Mouse (Mus musculus): ENCODE measurements around the gene C2cd5. TPM values are rescaled to one million over a fixed set of nuclear protein-coding genes. Genes with fewer than 3 reads are reported as not detected.

The C2cd5 gene
- polyA plus RNA-seq, 1 experiment from 2014 or later: 17.8 TPM

- H3K36me3 ChIP-seq (replicated peaks): no peaks in the 10 kb centered on the region
- WGBS (ENCODE audit: insufficient replicate concordance): 63% methylated on average over 5 of the region's 5 CpGs
- no peak overlapping the region for H3K9ac ChIP-seq
- H3K4me3 ChIP-seq (replicated peaks): no peak overlapping the region
- H3K27me3 ChIP-seq: no peaks in the 10 kb centered on the region
- H3K9me3 ChIP-seq (replicated peaks): no peaks in the 10 kb centered on the region
- no peak for ATAC-seq (ENCODE audit: insufficient read depth)
- no peak overlapping the region for H3K27ac ChIP-seq (replicated peaks)
- H3K4me2 ChIP-seq: no peak overlapping the region
- H3K4me1 ChIP-seq (replicated peaks): no peaks in the 10 kb centered on the region
These were observed 37.4 kb upstream of the C2cd5 start for GRCm38 (mm10) chr6:143137341-143137740.

GRCm38 (mm10) chr6:143136688-143137087, 36.7 kb upstream of the C2cd5 start:
- 82% methylated on average over 7 of the region's 7 CpGs for WGBS (ENCODE audit: insufficient replicate concordance)
- no peaks in the 10 kb centered on the region for H3K4me1 ChIP-seq (replicated peaks)
- no peak for ATAC-seq (ENCODE audit: insufficient read depth)

DNA sequence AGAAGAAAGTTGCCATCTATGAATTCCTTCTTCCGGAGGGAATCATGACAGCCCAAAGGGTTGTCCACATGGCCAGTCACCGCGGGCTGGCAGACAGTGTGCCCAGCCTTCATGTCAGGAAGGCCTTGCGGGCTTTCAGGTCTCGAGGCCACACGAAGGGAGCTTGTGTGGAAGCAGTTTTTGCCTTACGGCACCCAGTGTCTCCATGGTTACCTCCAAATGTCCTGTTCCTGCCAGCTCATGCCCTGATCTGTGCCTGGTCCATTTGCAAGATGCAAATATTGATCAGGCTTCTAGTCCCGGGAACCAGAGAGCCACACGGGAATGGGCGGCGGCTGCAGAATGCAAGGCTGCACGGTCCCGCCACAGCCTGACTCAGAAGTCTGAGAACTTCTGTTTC, 35.2 kb upstream of the C2cd5 start:
- no peaks in the 10 kb centered on the region for H3K36me3 ChIP-seq (replicated peaks)
- ATAC-seq (ENCODE audit: insufficient read depth): no peak
- no peak overlapping the region for H3K27ac ChIP-seq (replicated peaks)
- no peaks in the 10 kb centered on the region for H3K27me3 ChIP-seq
- WGBS (ENCODE audit: insufficient replicate concordance): 77% methylated on average over 13 of the region's 13 CpGs
- H3K4me1 ChIP-seq (replicated peaks): no peaks in the 10 kb centered on the region
- H3K9ac ChIP-seq: no peak overlapping the region
- no peaks in the 10 kb centered on the region for H3K9me3 ChIP-seq (replicated peaks)
- no peak overlapping the region for H3K4me2 ChIP-seq
- no peak overlapping the region for H3K4me3 ChIP-seq (replicated peaks)

More at GRCm38 (mm10) chr6:143136688-143137087, 36.7 kb upstream of the C2cd5 start:
- no peak overlapping the region for H3K4me2 ChIP-seq
- H3K27me3 ChIP-seq: no peaks in the 10 kb centered on the region
- no peak overlapping the region for H3K27ac ChIP-seq (replicated peaks)
- H3K9me3 ChIP-seq (replicated peaks): no peaks in the 10 kb centered on the region
- no peak overlapping the region for H3K4me3 ChIP-seq (replicated peaks)
- H3K36me3 ChIP-seq (replicated peaks): no peaks in the 10 kb centered on the region
- H3K9ac ChIP-seq: no peak overlapping the region

- H3K4me1 ChIP-seq (replicated peaks): no peaks in the 10 kb centered on the region
- 82% methylated on average over 2 of the region's 2 CpGs for WGBS (ENCODE audit: insufficient replicate concordance)
- H3K27me3 ChIP-seq: no peaks in the 10 kb centered on the region
- no peak for ATAC-seq (ENCODE audit: insufficient read depth)
- H3K4me3 ChIP-seq (replicated peaks): no peak overlapping the region
- H3K36me3 ChIP-seq (replicated peaks): no peaks in the 10 kb centered on the region
- no peak overlapping the region for H3K4me2 ChIP-seq
- H3K9ac ChIP-seq: no peak overlapping the region
- no peak overlapping the region for H3K27ac ChIP-seq (replicated peaks)
- no peaks in the 10 kb centered on the region for H3K9me3 ChIP-seq (replicated peaks)
These were observed 33.2 kb upstream of the C2cd5 start for GRCm38 (mm10) chr6:143133150-143133549.

DNA sequence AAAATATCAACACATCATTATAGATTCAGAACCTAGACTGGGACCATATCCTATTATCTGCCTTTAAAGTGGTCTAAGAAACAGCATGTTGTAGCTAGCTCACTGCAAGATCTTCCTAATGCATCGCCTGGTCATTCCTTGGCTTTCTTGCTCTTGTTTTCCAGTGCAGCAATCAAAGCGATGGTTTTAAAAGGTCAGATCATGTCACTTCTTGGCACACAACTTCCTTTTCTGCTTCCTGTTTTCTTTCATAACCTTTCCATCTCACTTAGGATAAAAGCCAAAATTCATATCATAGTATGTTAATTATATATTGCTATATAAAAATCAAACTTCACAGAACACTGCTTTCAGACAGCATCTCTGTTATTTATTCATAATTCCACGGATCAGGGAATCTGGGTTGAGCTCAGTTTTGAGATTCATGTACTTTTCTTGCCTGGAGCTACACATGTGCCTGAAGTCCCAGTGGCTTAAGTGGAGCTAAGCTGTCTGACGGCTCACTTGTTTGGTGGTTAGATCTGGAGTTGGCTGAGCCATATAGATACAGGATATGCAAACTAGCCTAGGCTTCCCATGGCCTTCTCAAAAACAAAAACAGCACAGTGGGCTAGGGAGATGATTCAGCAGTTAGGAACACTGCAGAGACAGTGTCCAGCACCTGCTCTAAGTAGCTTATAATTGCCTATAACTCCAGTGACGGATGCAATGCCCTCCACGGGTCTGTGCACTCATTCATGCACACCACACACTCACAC, 32.1 kb upstream of the C2cd5 start:
- Histone ChIP-seq H3K27me3 (no peaks in the 10 kb centered on the region), H3K9ac (no peak overlapping the region), H3K9me3 (replicated peaks) (no peaks in the 10 kb centered on the region), H3K4me2 (no peak overlapping the region), H3K4me3 (replicated peaks) (no peak overlapping the region), H3K27ac (replicated peaks) (no peak overlapping the region), H3K36me3 (replicated peaks) (no peaks in the 10 kb centered on the region), H3K4me1 (replicated peaks) (no peaks in the 10 kb centered on the region)
- WGBS (ENCODE audit: insufficient replicate concordance): 40% methylated on average over 6 of the region's 6 CpGs
- no peak for ATAC-seq (ENCODE audit: insufficient read depth)

DNA sequence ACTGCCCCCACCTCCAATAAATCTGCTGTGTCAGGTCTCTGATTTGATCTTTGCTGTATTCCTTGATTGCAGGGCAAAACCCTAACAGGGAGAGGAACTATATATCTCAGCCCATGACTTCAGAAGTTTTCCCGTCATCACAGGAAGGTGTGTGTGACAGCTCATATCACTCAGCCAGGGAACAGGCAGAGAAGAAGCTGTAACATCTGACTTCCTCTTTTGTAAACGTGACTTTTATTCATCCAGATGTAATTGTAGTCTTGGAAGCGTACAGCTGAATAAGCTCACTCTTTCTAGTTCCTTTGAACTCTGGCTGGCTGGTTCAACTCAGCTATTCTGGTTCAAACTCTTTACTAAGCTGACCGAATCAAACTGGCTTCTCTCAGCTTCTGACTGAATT, 30.5 kb upstream of the C2cd5 start:
- whole genome bisulfite sequencing (ENCODE audit: insufficient replicate concordance): 42% methylated on average over 4 of the region's 4 CpGs
- no peaks in the 10 kb centered on the region for H3K36me3 ChIP-seq (replicated peaks)
- no peaks in the 10 kb centered on the region for H3K27me3 ChIP-seq
- H3K9ac ChIP-seq: no peak overlapping the region
- H3K9me3 ChIP-seq (replicated peaks): no peaks in the 10 kb centered on the region
- H3K27ac ChIP-seq (replicated peaks): no peak overlapping the region
- ATAC-seq (ENCODE audit: insufficient read depth): no peak
- no peaks in the 10 kb centered on the region for H3K4me1 ChIP-seq (replicated peaks)
- H3K4me2 ChIP-seq: no peak overlapping the region
- no peak overlapping the region for H3K4me3 ChIP-seq (replicated peaks)

- no peaks in the 10 kb centered on the region for H3K4me1 ChIP-seq (replicated peaks)
- H3K27ac ChIP-seq (replicated peaks): no peak overlapping the region
- no peak overlapping the region for H3K4me2 ChIP-seq
- no peaks in the 10 kb centered on the region for H3K9me3 ChIP-seq (replicated peaks)
- no peaks in the 10 kb centered on the region for H3K27me3 ChIP-seq
- 62% methylated on average over 3 of the region's 3 CpGs for WGBS (ENCODE audit: insufficient replicate concordance)
- no peaks in the 10 kb centered on the region for H3K36me3 ChIP-seq (replicated peaks)
- no peak overlapping the region for H3K4me3 ChIP-seq (replicated peaks)
- no peak for ATAC-seq (ENCODE audit: insufficient read depth)
- no peak overlapping the region for H3K9ac ChIP-seq
These were observed 30.0 kb upstream of the C2cd5 start for GRCm38 (mm10) chr6:143129952-143130351.

GRCm38 (mm10) chr6:143129466-143129865, 29.5 kb upstream of the C2cd5 start:
- Histone ChIP-seq H3K4me2 (no peak overlapping the region), H3K4me1 (replicated peaks) (no peaks in the 10 kb centered on the region), H3K9ac (no peak overlapping the region), H3K4me3 (replicated peaks) (no peak overlapping the region), H3K36me3 (replicated peaks) (no peaks in the 10 kb centered on the region), H3K27me3 (no peaks in the 10 kb centered on the region), H3K9me3 (replicated peaks) (no peaks in the 10 kb centered on the region), H3K27ac (replicated peaks) (no peak overlapping the region)
- no peak for ATAC-seq (ENCODE audit: insufficient read depth)
- 72% methylated on average over 7 of the region's 7 CpGs for WGBS (ENCODE audit: insufficient replicate concordance)

GRCm38 (mm10) chr6:143125721-143126120, 25.8 kb upstream of the C2cd5 start:
- no peak overlapping the region for H3K4me2 ChIP-seq
- H3K27me3 ChIP-seq: no peaks in the 10 kb centered on the region
- H3K4me1 ChIP-seq (replicated peaks): no peaks in the 10 kb centered on the region
- H3K27ac ChIP-seq (replicated peaks): no peak overlapping the region
- H3K9ac ChIP-seq: no peak overlapping the region
- no peak for ATAC-seq (ENCODE audit: insufficient read depth)
- no peaks in the 10 kb centered on the region for H3K36me3 ChIP-seq (replicated peaks)
- H3K4me3 ChIP-seq (replicated peaks): no peak overlapping the region
- no peaks in the 10 kb centered on the region for H3K9me3 ChIP-seq (replicated peaks)

DNA sequence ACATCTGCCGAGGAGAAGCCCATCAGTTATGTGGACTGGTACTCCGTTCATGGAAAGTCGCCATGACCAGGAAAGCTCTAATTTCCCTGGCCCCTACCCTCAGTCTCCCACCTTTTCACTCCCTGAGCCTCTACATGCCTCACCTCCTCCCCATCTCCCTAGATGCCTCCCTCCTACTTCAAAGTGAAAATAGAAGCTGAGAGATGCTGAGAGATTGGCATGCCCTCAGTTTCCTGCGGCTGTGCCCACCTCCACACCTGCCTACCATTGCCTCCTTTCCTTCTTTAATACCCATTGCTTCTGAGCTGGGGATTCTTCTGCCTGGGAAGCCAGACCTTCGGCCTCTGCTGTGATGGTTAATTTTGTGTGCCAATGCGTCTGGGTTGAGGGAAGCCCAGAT, 19.4 kb upstream of the C2cd5 start:
- no peak overlapping the region for H3K9ac ChIP-seq
- no peaks in the 10 kb centered on the region for H3K36me3 ChIP-seq (replicated peaks)
- no peaks in the 10 kb centered on the region for H3K27me3 ChIP-seq
- H3K4me1 ChIP-seq (replicated peaks): peaks cover 13% of the 10 kb centered on the region
- H3K4me2 ChIP-seq: no peak overlapping the region
- H3K9me3 ChIP-seq (replicated peaks): no peaks in the 10 kb centered on the region
- no peak overlapping the region for H3K27ac ChIP-seq (replicated peaks)
- 75% methylated on average over 6 of the region's 6 CpGs for WGBS (ENCODE audit: insufficient replicate concordance)
- ATAC-seq (ENCODE audit: insufficient read depth): no peak
- no peak overlapping the region for H3K4me3 ChIP-seq (replicated peaks)

DNA sequence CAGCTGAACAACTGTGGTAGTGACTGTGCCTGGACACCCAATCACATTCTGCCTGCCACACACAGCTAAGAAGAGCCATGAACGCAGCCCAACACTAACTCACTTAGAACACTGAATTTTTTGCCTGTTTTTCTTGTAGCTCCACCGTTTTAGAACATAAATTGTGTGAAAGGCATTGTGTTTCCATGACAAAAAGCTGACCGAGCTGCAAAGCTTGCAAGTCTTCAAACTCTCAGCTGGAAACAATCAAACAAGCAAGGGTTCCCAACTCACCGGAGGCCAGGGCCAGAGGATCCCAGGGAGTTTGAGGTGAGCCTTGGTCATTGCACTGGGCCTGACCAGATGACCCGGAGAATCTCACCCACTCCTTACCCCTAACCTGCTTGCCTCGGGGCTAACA, 16.8 kb upstream of the C2cd5 start:
- 61% methylated on average over 6 of the region's 6 CpGs for WGBS (ENCODE audit: insufficient replicate concordance)
- no peak for ATAC-seq (ENCODE audit: insufficient read depth)
- Histone ChIP-seq H3K4me1 (replicated peaks) (peaks cover 13% of the 10 kb centered on the region), H3K27ac (replicated peaks) (no peak overlapping the region), H3K36me3 (replicated peaks) (no peaks in the 10 kb centered on the region), H3K4me2 (no peak overlapping the region), H3K9ac (no peak overlapping the region), H3K9me3 (replicated peaks) (no peaks in the 10 kb centered on the region), H3K4me3 (replicated peaks) (no peak overlapping the region), H3K27me3 (no peaks in the 10 kb centered on the region)

- H3K27ac ChIP-seq (replicated peaks): no peak overlapping the region
- no peaks in the 10 kb centered on the region for H3K27me3 ChIP-seq
- H3K4me2 ChIP-seq: peak overlapping the region; percentile 42; the same call in 1 of the 2 replicates
These were observed 15.6 kb upstream of the C2cd5 start for GRCm38 (mm10) chr6:143115505-143115904.

More at GRCm38 (mm10) chr6:143115505-143115904, 15.6 kb upstream of the C2cd5 start:
- ATAC-seq (ENCODE audit: insufficient read depth): peak; percentile 30
- Histone ChIP-seq H3K9ac (no peak overlapping the region), H3K4me1 (replicated peaks) (peaks cover 13% of the 10 kb centered on the region), H3K9me3 (replicated peaks) (no peaks in the 10 kb centered on the region), H3K36me3 (replicated peaks) (no peaks in the 10 kb centered on the region), H3K4me3 (replicated peaks) (no peak overlapping the region)
- 23% methylated on average over 5 of the region's 5 CpGs for WGBS (ENCODE audit: insufficient replicate concordance)
